Mouse (Mus musculus): ENCODE measurements around the gene Klf16. TPM values are rescaled to one million over a fixed set of nuclear protein-coding genes. Genes with fewer than 3 reads are reported as not detected.

Klf16 gene
- polyA plus RNA-seq, 1 experiment from 2014 or later, result 8.0 TPM

DNA sequence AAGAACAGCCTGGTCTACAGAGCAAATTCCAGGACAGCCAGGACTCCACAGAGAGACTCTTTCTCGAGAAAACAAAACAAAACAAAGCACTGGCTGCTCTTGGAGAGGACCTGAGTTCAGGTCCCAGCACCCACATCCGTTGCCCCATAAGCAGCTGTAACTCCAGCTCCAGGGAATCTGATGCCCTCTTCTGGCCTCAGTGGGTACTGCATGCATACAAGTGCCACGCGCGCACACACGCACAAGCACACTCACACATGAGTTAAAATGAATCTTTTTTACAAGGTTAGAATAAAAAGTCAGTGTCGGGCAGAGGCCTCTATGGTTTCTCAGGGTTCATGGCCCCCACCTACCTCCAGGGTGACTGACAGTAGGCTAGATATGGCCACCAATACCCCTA, 53.8 kb downstream of the Klf16 start:
- ATAC-seq (replicated peaks), result no peak
- H3K4me2 ChIP-seq (replicated peaks), result no peak overlapping the region
- H3K9me3 ChIP-seq, result no peaks in the 10 kb centered on the region
- H3K4me1 ChIP-seq, result no peaks in the 10 kb centered on the region
- 97% methylated on average over 7 of the region's 7 CpGs for WGBS
- H3K4me3 ChIP-seq, result no peak overlapping the region
- H3K27ac ChIP-seq (replicated peaks), result no peak overlapping the region
- H3K27me3 ChIP-seq, result no peaks in the 10 kb centered on the region
- H3K36me3 ChIP-seq, result no peaks in the 10 kb centered on the region
- H3K9ac ChIP-seq (replicated peaks), result no peak overlapping the region

DNA sequence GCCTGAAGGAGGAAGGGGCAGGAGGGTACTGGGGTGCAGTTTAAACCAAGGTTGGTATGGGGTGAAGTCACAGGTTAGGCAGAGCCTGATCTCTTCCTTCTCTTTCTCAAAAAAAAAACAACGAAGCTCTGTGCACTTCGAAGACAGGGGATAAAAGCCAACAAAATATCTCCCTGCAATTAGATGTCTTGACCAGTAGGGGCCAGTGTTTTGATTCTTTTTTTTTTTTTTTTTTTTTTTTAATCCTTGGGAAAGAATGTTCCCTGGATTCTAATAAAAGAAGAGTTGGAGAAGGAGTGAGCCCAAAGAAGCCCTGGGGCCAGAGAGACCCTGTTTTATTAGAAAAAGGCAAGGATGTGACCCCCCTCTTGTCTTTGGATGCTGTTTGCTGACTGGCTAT, 57.8 kb downstream of the Klf16 start:
- H3K27me3 ChIP-seq, result peaks cover 8% of the 10 kb centered on the region; the same call in 1 of the 2 replicates
- H3K9ac ChIP-seq (replicated peaks), result no peak overlapping the region
- no peak overlapping the region for H3K4me2 ChIP-seq (replicated peaks)
- no peaks in the 10 kb centered on the region for H3K9me3 ChIP-seq
- no peak overlapping the region for H3K27ac ChIP-seq (replicated peaks)
- H3K36me3 ChIP-seq, result no peaks in the 10 kb centered on the region
- H3K4me1 ChIP-seq, result 0 out of 2 replicates have a peak, but pooled peaks cover 2% of the 10 kb centered on the region
- 83% methylated on average over 2 of the region's 2 CpGs for WGBS
- no peak overlapping the region for H3K4me3 ChIP-seq
- ATAC-seq (replicated peaks), result no peak

Small RNA genes lying within 50 kb of the gene (microRNA-seq; reads per million reads assigned to microRNA genes)
- gene Mir6912, result not detected

Other genes with a start within 250 kb of the Klf16 start
- 2.5 and 2.6 TPM in 2 replicates for gene Pcsk4, start 247.8 kb downstream of the Klf16 start, polyA plus RNA-seq (2015; fragmentation: Nextera tagmentation; extraction: Ambion mirVana)
- 2.6 and 2.9 TPM in 2 replicates for gene Reep6, start 247.4 kb downstream of the Klf16 start, polyA plus RNA-seq (2015; fragmentation: Nextera tagmentation; extraction: Ambion mirVana)
- 0.32 and 0.61 TPM in 2 replicates for gene Adamtsl5, start 228.9 kb downstream of the Klf16 start, polyA plus RNA-seq (2015; fragmentation: Nextera tagmentation; extraction: Ambion mirVana)
- 2.2 and 2.7 TPM in 2 replicates for gene Plk5, start 220.9 kb downstream of the Klf16 start, polyA plus RNA-seq (2015; fragmentation: Nextera tagmentation; extraction: Ambion mirVana)
- 22.0 and 22.7 TPM in 2 replicates for gene Mex3d, start 189.7 kb downstream of the Klf16 start, polyA plus RNA-seq (2015; fragmentation: Nextera tagmentation; extraction: Ambion mirVana)
- 281 and 295 TPM in 2 replicates for gene Mbd3, start 177.8 kb downstream of the Klf16 start, polyA plus RNA-seq (2015; fragmentation: Nextera tagmentation; extraction: Ambion mirVana)
- 551 and 574 TPM in 2 replicates for gene Uqcr11, start 170.5 kb downstream of the Klf16 start, polyA plus RNA-seq (2015; fragmentation: Nextera tagmentation; extraction: Ambion mirVana)
- gene Tcf3, start 143.7 kb downstream of the Klf16 start, polyA plus RNA-seq (2015; fragmentation: Nextera tagmentation; extraction: Ambion mirVana), result 85.2 and 89.6 TPM in 2 replicates
- gene Onecut3, start 82.5 kb downstream of the Klf16 start, polyA plus RNA-seq (2015; fragmentation: Nextera tagmentation; extraction: Ambion mirVana), result 0.23 and 0.61 TPM in 2 replicates
- 0.23 and 0.33 TPM in 2 replicates for gene Atp8b3, start 38.2 kb downstream of the Klf16 start, polyA plus RNA-seq (2015; fragmentation: Nextera tagmentation; extraction: Ambion mirVana)
- 31.3 and 32.9 TPM in 2 replicates for gene Rexo1, start 15.8 kb downstream of the Klf16 start, polyA plus RNA-seq (2015; fragmentation: Nextera tagmentation; extraction: Ambion mirVana)
- 118 and 120 TPM in 2 replicates for gene Abhd17a, start 13.0 kb upstream of the Klf16 start, polyA plus RNA-seq (2015; fragmentation: Nextera tagmentation; extraction: Ambion mirVana)
- 66.8 and 68.2 TPM in 2 replicates for gene Scamp4, start 25.6 kb upstream of the Klf16 start, polyA plus RNA-seq (2015; fragmentation: Nextera tagmentation; extraction: Ambion mirVana)
- gene Adat3, start 25.6 kb upstream of the Klf16 start, polyA plus RNA-seq (2015; fragmentation: Nextera tagmentation; extraction: Ambion mirVana), result 4.5 and 6.4 TPM in 2 replicates
- gene Gm49322, start 28.7 kb upstream of the Klf16 start, polyA plus RNA-seq (2015; fragmentation: Nextera tagmentation; extraction: Ambion mirVana), result 3.2 and 4.5 TPM in 2 replicates
- 117 and 126 TPM in 2 replicates for gene Csnk1g2, start 45.5 kb upstream of the Klf16 start, polyA plus RNA-seq (2015; fragmentation: Nextera tagmentation; extraction: Ambion mirVana)
- gene Btbd2, start 79.8 kb upstream of the Klf16 start, polyA plus RNA-seq (2015; fragmentation: Nextera tagmentation; extraction: Ambion mirVana), result 83.4 and 87.5 TPM in 2 replicates
- gene Mknk2, start 100.8 kb upstream of the Klf16 start, polyA plus RNA-seq (2015; fragmentation: Nextera tagmentation; extraction: Ambion mirVana), result 60.9 and 64.8 TPM in 2 replicates
- gene Mob3a, start 124.7 kb upstream of the Klf16 start, polyA plus RNA-seq (2015; fragmentation: Nextera tagmentation; extraction: Ambion mirVana), result 52.6 and 55.1 TPM in 2 replicates
- gene Izumo4, start 124.9 kb upstream of the Klf16 start, polyA plus RNA-seq (2015; fragmentation: Nextera tagmentation; extraction: Ambion mirVana), result 33.4 and 35.2 TPM in 2 replicates
- 98.9 and 103 TPM in 2 replicates for gene Ap3d1, start 164.9 kb upstream of the Klf16 start, polyA plus RNA-seq (2015; fragmentation: Nextera tagmentation; extraction: Ambion mirVana)
- gene Dot1l, start 177.9 kb upstream of the Klf16 start, polyA plus RNA-seq (2015; fragmentation: Nextera tagmentation; extraction: Ambion mirVana), result 22.0 and 23.1 TPM in 2 replicates
- gene Sf3a2, start 220.9 kb upstream of the Klf16 start, polyA plus RNA-seq (2015; fragmentation: Nextera tagmentation; extraction: Ambion mirVana), result 60.2 and 62.6 TPM in 2 replicates
- 140 and 154 TPM in 2 replicates for gene Plekhj1, start 221.3 kb upstream of the Klf16 start, polyA plus RNA-seq (2015; fragmentation: Nextera tagmentation; extraction: Ambion mirVana)
- gene Amh, start 227.9 kb upstream of the Klf16 start, polyA plus RNA-seq (2015; fragmentation: Nextera tagmentation; extraction: Ambion mirVana), result 0.10 TPM in 2 replicates
- 0.31 TPM in 1 of 2 replicates, not detected in the other for gene Jsrp1, start 236.2 kb upstream of the Klf16 start, polyA plus RNA-seq (2015; fragmentation: Nextera tagmentation; extraction: Ambion mirVana)
- gene Oaz1, start 249.3 kb upstream of the Klf16 start, polyA plus RNA-seq (2015; fragmentation: Nextera tagmentation; extraction: Ambion mirVana), result 1,419 and 1,463 TPM in 2 replicates